Mouse (Mus musculus) liver, adult 2 months (tissue): ENCODE data around the gene Zranb1. TPM values are rescaled to one million over a fixed set of nuclear protein-coding genes. Genes with fewer than 3 reads are reported as not detected.
A peak's percentile ranks its signal among the peaks of the same experiment; 100 is the strongest.

Experiments
- DNase-seq: peaks from one replicate; pipeline ENCODE4 v3.0.0-alpha.2; 2011; ENCODE audit warnings: low read depth, low spot score; ENCODE audit errors: extremely low read depth
- H3K27ac ChIP-seq: fragments of 200-500 bp; replicated peaks from 2 replicates; pipeline ENCODE4 v1.5.1; 2012; ENCODE audit warnings: low read depth, mild to moderate bottlenecking, control low read depth, inconsistent platforms, low read length; ENCODE audit not compliant: insufficient read depth
- H3K27me3 ChIP-seq: fragments of 200-500 bp; 2 replicates; pipeline ENCODE4 v1.6.1; 2012; ENCODE audit warnings: mild to moderate bottlenecking, moderate library complexity, low read length, inconsistent platforms; ENCODE audit not compliant: control insufficient read depth, insufficient read depth
- H3K36me3 ChIP-seq: fragments of 200-500 bp; 2 replicates; pipeline ENCODE4 v1.6.1; 2012; ENCODE audit warnings: low read length, inconsistent platforms; ENCODE audit not compliant: control insufficient read depth, insufficient read depth
- H3K4me1 ChIP-seq: fragments of 200-500 bp; 2 replicates; pipeline ENCODE4 v1.6.1; 2011; ENCODE audit warnings: low read length; ENCODE audit not compliant: control insufficient read depth, insufficient read depth
- H3K4me3 ChIP-seq: fragments of 200-500 bp; 2 replicates; pipeline ENCODE4 v1.5.1; 2011; ENCODE audit warnings: low read depth, mild to moderate bottlenecking, control low read depth, low read length, moderate library complexity; ENCODE audit not compliant: insufficient read depth
- H3K79me2 ChIP-seq: fragments of 200-500 bp; 2 replicates; pipeline ENCODE4 v1.6.1; 2012; ENCODE audit warnings: inconsistent platforms, mild to moderate bottlenecking, low read length, moderate library complexity; ENCODE audit not compliant: control insufficient read depth, insufficient read depth
- H3K9ac ChIP-seq: fragments of 200-500 bp; 2 replicates; pipeline ENCODE4 v1.6.1; 2012; ENCODE audit warnings: low read depth, mild to moderate bottlenecking, control low read depth, inconsistent platforms, low read length
- CTCF ChIP-seq: fragments of 200-500 bp; IDR thresholded peaks from 2 replicates; pipeline ENCODE4 v1.5.1; 2011; ENCODE audit warnings: low read depth, low read length, control low read depth
- POLR2A ChIP-seq: fragments of 200-500 bp; IDR thresholded peaks from 2 replicates; pipeline ENCODE4 v1.6.1; 2011; ENCODE audit warnings: low read length, control low read depth; ENCODE audit not compliant: insufficient read depth; ENCODE audit errors: extremely low read depth
- WGBS: fragments of 180-500 bp; shearing (Covaris S2); methylation state at CpG from one replicate; pipeline ENCODE4 v1.1.7; 2018; 5-methylcytosine and 5-hydroxymethylcytosine counted together
- polyA plus RNA-seq: library from polyadenylated mRNA; depleted of rRNA; stranded (reverse); fragments of >200 nt; gene quantifications from 2 replicates; pipeline ENCODE4 v1.2.3, GENCODE M21; 2012
- total RNA-seq: library from RNA; depleted of rRNA; stranded (reverse); fragments of >200 nt; gene quantifications from 2 replicates; pipeline ENCODE4 v1.2.3, GENCODE M21; 2014

Gene Zranb1
- total and polyA plus RNA-seq, 2 experiments: 9.8 to 41.1 TPM

GRCm38 (mm10) chr7:132893336-132893735 is 37.6 kb upstream of the Zranb1 start:
- H3K9ac ChIP-seq: no peak overlapping the region
- TF ChIP-seq POLR2A (no peak), CTCF (no peak)
- no peaks in the 10 kb centered on the region for H3K4me1 ChIP-seq
- 88% methylated on average over 1 of the region's 1 CpGs for WGBS
- no peaks in the 10 kb centered on the region for H3K79me2 ChIP-seq
- no peak for DNase-seq
- no peaks in the 10 kb centered on the region for H3K27me3 ChIP-seq
- H3K27ac ChIP-seq: no peak overlapping the region
- H3K4me3 ChIP-seq: no peak overlapping the region
- no peaks in the 10 kb centered on the region for H3K36me3 ChIP-seq

GRCm38 (mm10) chr7:132894841-132895555 is 35.9 kb upstream of the Zranb1 start:
- 75% methylated on average over 7 of the region's 7 CpGs for WGBS
- H3K27ac ChIP-seq: no peak overlapping the region

GRCm38 (mm10) chr7:132896206-132896815 is 34.6 kb upstream of the Zranb1 start:
- Histone ChIP-seq H3K27me3 (no peaks in the 10 kb centered on the region), H3K9ac (no peak overlapping the region), H3K79me2 (no peaks in the 10 kb centered on the region), H3K27ac (no peak overlapping the region), H3K4me3 (no peak overlapping the region), H3K36me3 (no peaks in the 10 kb centered on the region), H3K4me1 (no peaks in the 10 kb centered on the region)
- WGBS: 87% methylated on average over 9 of the region's 9 CpGs
- DNase-seq: no peak
- TF ChIP-seq CTCF (no peak), POLR2A (no peak)

More at GRCm38 (mm10) chr7:132894841-132895555, 35.9 kb upstream of the Zranb1 start:
- H3K27me3 ChIP-seq: no peaks in the 10 kb centered on the region
- TF ChIP-seq POLR2A: no peak
- no peak for TF ChIP-seq CTCF
- DNase-seq: no peak
- H3K79me2 ChIP-seq: no peaks in the 10 kb centered on the region
- H3K4me1 ChIP-seq: no peaks in the 10 kb centered on the region
- no peaks in the 10 kb centered on the region for H3K36me3 ChIP-seq
- no peak overlapping the region for H3K9ac ChIP-seq
- H3K4me3 ChIP-seq: no peak overlapping the region

DNA sequence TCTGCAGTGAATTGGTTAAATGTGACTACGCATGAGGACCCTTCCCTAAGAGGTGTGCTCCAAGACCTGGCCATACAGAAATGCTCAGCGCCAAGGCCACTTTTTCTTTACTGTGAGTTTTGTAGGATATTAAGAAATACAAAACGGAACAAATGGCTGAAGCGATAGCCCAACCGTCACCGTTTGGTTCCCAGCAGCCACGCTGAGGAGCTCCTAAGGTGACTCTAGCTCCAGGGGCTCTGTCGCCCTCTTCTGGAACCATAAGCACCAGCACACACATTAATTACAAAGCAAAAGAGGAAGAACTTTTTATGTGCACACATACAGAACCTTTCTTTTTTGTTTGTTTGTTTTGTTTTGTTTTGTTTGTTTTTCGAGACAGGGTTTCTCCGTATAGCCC is 33.7 kb upstream of the Zranb1 start:
- H3K4me3 ChIP-seq: no peak overlapping the region
- H3K36me3 ChIP-seq: no peaks in the 10 kb centered on the region
- H3K27me3 ChIP-seq: no peaks in the 10 kb centered on the region
- WGBS: 95% methylated on average over 10 of the region's 10 CpGs
- H3K9ac ChIP-seq: no peak overlapping the region
- no peaks in the 10 kb centered on the region for H3K4me1 ChIP-seq
- H3K27ac ChIP-seq: no peak overlapping the region
- H3K79me2 ChIP-seq: no peaks in the 10 kb centered on the region
- TF ChIP-seq CTCF (peak; percentile 15; the same call in 1 of the 2 replicates), POLR2A (no peak)
- no peak for DNase-seq

DNA sequence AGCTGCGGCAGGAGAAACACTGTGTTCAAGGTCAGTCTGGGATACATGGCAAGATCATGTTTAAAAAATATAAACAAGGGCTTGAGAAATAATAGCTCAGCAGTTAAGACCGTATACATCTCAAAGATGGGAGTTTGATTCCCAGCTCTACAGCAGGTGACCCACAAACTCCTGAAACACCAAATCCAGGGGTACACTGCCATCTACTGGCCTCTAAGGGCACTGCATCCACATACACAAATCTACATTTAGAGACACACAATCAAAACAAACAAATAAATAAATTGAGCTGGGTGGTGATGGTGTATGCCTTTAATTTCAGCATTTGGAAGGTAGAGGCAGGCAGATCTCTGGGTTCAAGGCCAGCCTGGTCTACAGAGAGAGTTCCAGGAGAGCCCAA is 32.7 kb upstream of the Zranb1 start:
- TF ChIP-seq POLR2A (no peak), CTCF (peak; percentile 46; the same call in 1 of the 2 replicates)
- no peak overlapping the region for H3K27ac ChIP-seq
- H3K9ac ChIP-seq: no peak overlapping the region
- no peak overlapping the region for H3K4me3 ChIP-seq
- no peaks in the 10 kb centered on the region for H3K79me2 ChIP-seq
- DNase-seq: no peak
- WGBS: 86% methylated on average over 2 of the region's 2 CpGs
- H3K4me1 ChIP-seq: no peaks in the 10 kb centered on the region
- H3K27me3 ChIP-seq: no peaks in the 10 kb centered on the region
- no peaks in the 10 kb centered on the region for H3K36me3 ChIP-seq

- Histone ChIP-seq H3K79me2 (no peaks in the 10 kb centered on the region), H3K9ac (no peak overlapping the region), H3K27me3 (no peaks in the 10 kb centered on the region), H3K4me3 (no peak overlapping the region), H3K36me3 (no peaks in the 10 kb centered on the region), H3K4me1 (no peaks in the 10 kb centered on the region), H3K27ac (no peak overlapping the region)
- no peak for DNase-seq
- WGBS: 67% methylated on average over 2 of the region's 2 CpGs
- no peak for TF ChIP-seq POLR2A
- no peak for TF ChIP-seq CTCF
Measured at GRCm38 (mm10) chr7:132900826-132901531, 30.0 kb upstream of the Zranb1 start.
